Mouse (Mus musculus): ENCODE results near the gene Ppme1.

Ppme1 gene

DNA sequence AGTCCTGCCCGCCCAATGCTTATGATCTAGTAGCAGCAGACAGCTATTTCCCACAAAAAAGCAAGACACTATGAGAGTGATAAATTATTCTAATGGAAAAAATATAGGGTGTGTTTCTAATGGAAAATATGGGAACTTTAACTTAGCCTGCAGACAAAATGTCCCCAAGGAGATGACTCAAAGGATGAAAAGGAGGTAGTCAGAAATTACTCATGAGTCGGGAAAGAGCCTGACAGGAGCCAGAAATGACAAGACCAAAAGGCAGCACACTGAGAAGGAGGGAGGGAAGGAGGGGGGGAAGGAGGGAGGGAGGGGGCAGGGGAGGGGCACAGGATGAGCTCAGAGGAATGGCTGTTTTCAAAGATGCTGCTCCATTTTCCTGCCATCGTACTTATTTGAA lies 90.5 kb downstream of the Ppme1 start:
- DNase-seq (ENCODE audit: extremely low read depth, low read depth, low spot score) = no peak

DNA sequence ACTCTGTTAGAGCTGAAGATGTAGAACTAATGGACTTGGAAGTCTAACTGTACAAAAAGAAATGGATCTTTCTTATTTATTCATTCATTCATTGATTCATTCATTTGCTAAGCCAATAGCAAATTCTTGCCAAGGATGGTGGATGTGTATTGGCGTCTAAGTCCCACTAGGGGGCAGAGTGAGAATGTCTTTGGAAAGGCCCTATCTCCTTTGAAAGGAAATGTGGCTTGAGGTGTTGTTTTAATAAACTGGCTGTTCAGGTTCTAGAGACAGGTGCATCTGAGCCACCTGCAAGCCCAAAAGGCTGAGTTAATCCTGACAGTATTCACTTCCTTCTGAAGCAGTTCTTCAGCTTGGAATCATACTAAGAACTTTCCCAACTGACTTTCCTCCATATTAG lies 92.3 kb downstream of the Ppme1 start:
- DNase-seq (ENCODE audit: extremely low read depth, low read depth, low spot score) = peak; percentile 78
